ENCODE assay signal across 8 mouse cellular contexts in the genomic region with DNA sequence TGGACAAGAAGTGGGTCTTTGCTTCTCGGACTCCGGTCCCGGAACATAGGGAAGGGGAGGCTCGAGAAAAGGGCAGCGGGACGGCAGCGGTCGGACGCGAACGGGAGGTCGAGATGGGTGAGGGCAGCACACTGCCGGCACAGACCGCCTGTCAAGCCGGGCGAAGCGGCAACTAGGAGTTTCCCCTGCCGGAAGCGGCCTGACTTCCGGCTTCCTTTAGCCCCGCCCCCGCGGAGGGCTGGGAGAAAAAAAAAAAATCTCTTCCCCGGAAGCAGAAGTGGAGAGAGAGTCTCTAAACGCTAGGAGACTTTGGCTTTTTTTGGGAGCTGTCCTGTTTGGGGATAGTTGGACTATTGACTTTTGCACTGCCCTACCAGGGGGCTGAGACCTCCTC. TPM values are rescaled to one million over a fixed set of nuclear protein-coding genes. Genes with fewer than 3 reads are reported as not detected.
DNase-seq lines count a peak whose midpoint lies in the region; ATAC-seq lines count a peak whose summit lies in the region.

A gene (minus strand): TSS at position 209 of the 394 bp plus-strand sequence.

- DNase-seq in adipocyte (ENCODE audit: low spot score): peak; percentile 88
- DNase-seq in embryo, embryonic 10 days (ENCODE audit: low spot score): peak; percentile 86
- peak; percentile 91 for DNase-seq in gastrocnemius, postnatal 10 days
- peak; percentile 93 for DNase-seq in induced T-regulatory cell, adult 2 months (ENCODE audit: low read depth)
- DNase-seq in left cerebral cortex, adult 9 months (ENCODE audit: low spot score in 2 of 2): peak; percentile 58 to 86
- peak; percentile 88 for DNase-seq in right cerebral cortex, postnatal 14 days
- DNase-seq in urinary bladder, postnatal 36 days (ENCODE audit: low spot score in 2 of 2): peak; percentile 87 to 91

- ATAC-seq in megakaryocyte progenitor cell, adult 5-6 weeks (replicated peaks; ENCODE audit: poor library complexity): peak; percentile 90

RNA-seq across cellular contexts. Expression of the gene that starts here (rescaled TPM):
- 10 to 100 TPM; 14.9 to 18.4 TPM for total RNA-seq in gastrocnemius, postnatal 10 days (2021)
- total RNA-seq in megakaryocyte progenitor cell, adult 5-6 weeks (2015): 46.5 and 50.4 TPM in 2 replicates
- total RNA-seq in megakaryocyte progenitor cell, adult 5-6 weeks (2017): 29.4 and 36.7 TPM in 2 replicates

Comparison
In these comparisons a context has a peak if more than half of its experiments do, and no peak if none do; other contexts are left out.
1. Peak in every context shown above with its lines: DNase-seq and ATAC-seq.